Mouse (Mus musculus) intestine, embryonic 15.5 days (tissue): ENCODE results near the gene Ankrd22. TPM values are rescaled to one million over a fixed set of nuclear protein-coding genes. Genes with fewer than 3 reads are reported as not detected.

Source experiments
- polyA plus RNA-seq: library from polyadenylated mRNA; unstranded; fragments of >200 nt; fragmentation: Nextera tagmentation; extraction: Ambion mirVana; gene quantifications from 2 replicates; pipeline ENCODE4 v1.2.1, GENCODE M21; 2015

The Ankrd22 gene
- polyA plus RNA-seq, 1 experiment from 2014 or later, result 1.5 TPM

Other genes starting within 250 kb of the Ankrd22 start
- 0.10 TPM in 1 of 2 replicates, not detected in the other for gene Lipf, start 204.9 kb downstream of the Ankrd22 start, polyA plus RNA-seq
- gene Lipk, start 157.8 kb downstream of the Ankrd22 start, polyA plus RNA-seq, result not detected in 2 replicates
- gene Lipn, start 98.7 kb downstream of the Ankrd22 start, polyA plus RNA-seq, result not detected in 2 replicates
- not detected in 2 replicates for gene Lipm, start 65.1 kb downstream of the Ankrd22 start, polyA plus RNA-seq
- gene Stambpl1, start 26.2 kb upstream of the Ankrd22 start, polyA plus RNA-seq, result 19.6 and 20.2 TPM in 2 replicates
- 1,375 and 1,410 TPM in 2 replicates for gene Acta2, start 89.5 kb upstream of the Ankrd22 start, polyA plus RNA-seq
- 3.9 and 4.9 TPM in 2 replicates for gene Fas, start 124.6 kb upstream of the Ankrd22 start, polyA plus RNA-seq